Mouse (Mus musculus) limb, embryonic 14.5 days (tissue): ENCODE results near the gene Arhgap20. TPM values are rescaled to one million over a fixed set of nuclear protein-coding genes. Genes with fewer than 3 reads are reported as not detected.

ENCODE experiments used
- ATAC-seq: fragments of 200-750 bp; cut with Nextera tagmentation; 2 replicates; pipeline ENCODE4 v1.8.0; 2017; ENCODE audit warnings: low read depth, moderate number of reproducible peaks, moderate TSS enrichment; ENCODE audit not compliant: low FRiP score
- DNase-seq: peaks from one replicate; pipeline ENCODE4 v3.0.0-alpha.2; 2015; ENCODE audit warnings: low spot score
- H3K27ac ChIP-seq: fragments of 300-500 bp; sonication (generic); replicated peaks from 2 replicates; pipeline ENCODE4 v1.5.1; 2014; ENCODE audit warnings: low read depth, mild to moderate bottlenecking, low read length, moderate library complexity, mixed read lengths
- H3K27me3 ChIP-seq: fragments of 300-500 bp; sonication (generic); 2 replicates; pipeline ENCODE4 v1.6.1; 2014; ENCODE audit warnings: low read length, mixed read lengths; ENCODE audit not compliant: control insufficient read depth, insufficient read depth
- H3K36me3 ChIP-seq: fragments of 300-500 bp; sonication (generic); 2 replicates; pipeline ENCODE4 v1.6.1; 2014; ENCODE audit warnings: mild to moderate bottlenecking, low read length, moderate library complexity, mixed read lengths; ENCODE audit not compliant: control insufficient read depth, insufficient read depth
- H3K4me1 ChIP-seq: fragments of 300-500 bp; sonication (generic); 2 replicates; pipeline ENCODE4 v1.6.1; 2014; ENCODE audit warnings: antibody characterized with exemption, low read length, mixed read lengths; ENCODE audit not compliant: control insufficient read depth, insufficient read depth
- H3K4me2 ChIP-seq: fragments of 300-500 bp; sonication (generic); replicated peaks from 2 replicates; pipeline ENCODE4 v1.6.1; 2014; ENCODE audit warnings: low read depth, mild to moderate bottlenecking, low read length, moderate library complexity; ENCODE audit not compliant: severe bottlenecking
- H3K4me3 ChIP-seq: fragments of 300-500 bp; sonication (generic); replicated peaks from 2 replicates; pipeline ENCODE4 v1.5.1; 2014; ENCODE audit warnings: low read length
- H3K9ac ChIP-seq: fragments of 300-500 bp; sonication (generic); 2 replicates; pipeline ENCODE4 v1.6.1; 2014; ENCODE audit warnings: mild to moderate bottlenecking, low read depth, low read length, moderate library complexity; ENCODE audit not compliant: severe bottlenecking
- H3K9me3 ChIP-seq: fragments of 300-500 bp; sonication (generic); 2 replicates; pipeline ENCODE4 v1.6.1; 2016; ENCODE audit warnings: low read length; ENCODE audit not compliant: control insufficient read depth
- POLR2A ChIP-seq: fragments of 200-500 bp; IDR thresholded peaks from 2 replicates; pipeline ENCODE4 v1.8.0; 2012; ENCODE audit warnings: inconsistent platforms, mild to moderate bottlenecking, moderate library complexity, borderline replicate concordance; ENCODE audit not compliant: insufficient read depth, insufficient read length; ENCODE audit errors: extremely low read depth
- WGBS: fragments of 180-500 bp; shearing (Covaris S2); extraction: QIAGEN DNeasy Blood & Tissue Kit; methylation state at CpG from one replicate; pipeline ENCODE4 v1.1.7; 2014; 5-methylcytosine and 5-hydroxymethylcytosine counted together
- polyA plus RNA-seq, 2 experiments: library from polyadenylated mRNA; depleted of rRNA in 1 of 2; stranded (reverse) in 1 of 2; unstranded in 1 of 2; fragments of >200 nt; fragmentation: Nextera tagmentation in 1 of 2; extraction: Ambion mirVana in 1 of 2; gene quantifications; 2 replicates each; pipeline versions ENCODE4 v1.2.1 to v1.2.3; 2012 to 2014

Gene Arhgap20
- polyA plus RNA-seq, 2 experiments, result 5.8 to 10.9 TPM

DNA sequence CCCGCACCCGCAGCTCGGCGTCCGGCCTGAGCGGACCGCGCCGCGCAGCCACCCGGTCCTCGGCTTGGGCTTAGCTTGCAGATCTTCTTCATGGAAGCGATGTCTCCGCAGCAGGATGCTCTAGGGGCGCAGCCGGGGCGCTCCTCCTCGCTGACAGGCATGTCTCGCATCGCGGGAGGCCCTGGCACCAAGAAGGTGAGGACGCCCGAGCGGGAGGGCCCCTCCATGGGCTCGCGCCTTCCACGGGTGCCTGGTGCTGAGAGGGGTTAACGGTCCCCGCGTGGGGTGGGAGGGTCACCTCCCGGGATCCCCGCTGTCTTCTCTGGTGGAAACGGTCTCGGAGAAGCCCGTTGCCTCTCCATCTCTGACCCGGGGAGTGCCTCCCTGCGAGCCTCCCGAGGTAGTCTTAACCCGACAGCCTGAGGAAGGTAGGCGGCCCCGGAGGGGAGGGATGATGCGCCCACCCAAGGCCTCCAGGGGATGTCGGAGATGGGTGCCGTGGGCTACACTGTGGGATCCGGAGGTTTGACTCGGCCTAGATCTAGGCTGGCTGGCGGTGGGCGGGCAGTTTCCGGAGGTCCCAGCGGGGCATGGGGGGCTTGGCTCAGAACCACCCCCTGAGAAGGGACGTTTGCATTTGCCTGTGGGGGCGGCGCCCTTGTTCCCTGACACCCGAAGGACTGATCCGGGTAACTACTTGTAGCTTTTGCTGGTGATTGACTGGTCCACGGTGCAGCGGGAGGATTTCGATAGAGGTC lies 459 bp downstream of the Arhgap20 start:
- H3K4me1 ChIP-seq, result no peaks in the 10 kb centered on the region
- H3K27me3 ChIP-seq, result peaks cover 20% of the 10 kb centered on the region; the same call in 1 of the 2 replicates
- no peak for TF ChIP-seq POLR2A
- ATAC-seq (no peak; the same call in none of the 2 replicates), DNase-seq (no peak)
- WGBS, result 2% methylated on average over 45 of the region's 58 CpGs
- no peaks in the 10 kb centered on the region for H3K9me3 ChIP-seq
- 0 out of 2 replicates have a peak overlapping the region, but pooled peaks have one; percentile 26 for H3K27ac ChIP-seq
- H3K4me2 ChIP-seq, result peak overlapping the region; percentile 91
- peak overlapping the region; percentile 77 for H3K4me3 ChIP-seq
- no peaks in the 10 kb centered on the region for H3K36me3 ChIP-seq
- peak overlapping the region; percentile 68 for H3K9ac ChIP-seq

DNA sequence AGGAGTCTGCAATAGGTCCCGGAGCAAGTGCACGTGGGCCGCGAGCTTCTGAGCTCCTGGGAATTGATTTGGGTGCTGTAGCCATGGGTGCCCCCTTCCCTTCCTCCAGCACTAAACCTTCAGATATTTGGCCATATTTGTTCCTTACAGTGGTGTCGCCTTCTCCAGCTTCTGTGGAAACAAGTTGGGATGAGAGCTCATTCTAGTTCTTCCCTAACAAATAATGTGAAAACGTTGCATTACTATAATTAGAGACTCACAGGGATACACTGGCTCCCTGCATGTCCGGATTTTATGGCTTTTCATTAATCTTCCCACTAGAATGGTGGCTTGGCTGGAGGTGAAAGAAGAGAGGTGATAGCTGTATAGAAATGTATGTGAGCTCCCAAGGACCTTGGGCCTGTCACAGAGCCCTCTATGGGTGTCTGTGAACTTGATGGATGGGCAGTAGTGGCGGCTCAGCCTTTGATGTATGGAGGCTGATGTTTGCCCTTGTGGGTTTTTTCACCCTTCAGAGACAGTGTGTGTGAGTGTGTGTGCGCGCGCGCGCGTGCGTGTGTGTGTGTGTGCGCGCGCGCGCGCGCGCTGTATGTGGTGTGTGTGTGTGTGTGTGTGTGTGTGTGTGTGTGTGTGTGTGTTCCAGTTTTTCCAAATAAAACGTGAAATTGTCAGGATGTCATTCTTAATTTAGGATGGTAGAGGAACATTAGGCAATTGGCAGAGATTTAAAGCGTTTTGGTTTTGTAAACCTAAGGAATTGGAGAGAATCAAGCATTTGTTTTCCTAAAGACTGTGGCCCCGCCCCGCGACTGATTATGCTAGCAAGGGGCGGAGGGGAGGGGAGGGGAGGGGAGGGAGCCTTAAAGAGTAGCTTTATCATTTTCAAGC lies 1.3 kb downstream of the Arhgap20 start:
- H3K27me3 ChIP-seq, result peaks cover 20% of the 10 kb centered on the region; the same call in 1 of the 2 replicates
- WGBS, result 1% methylated on average over 22 of the region's 29 CpGs
- no peak for ATAC-seq

DNA sequence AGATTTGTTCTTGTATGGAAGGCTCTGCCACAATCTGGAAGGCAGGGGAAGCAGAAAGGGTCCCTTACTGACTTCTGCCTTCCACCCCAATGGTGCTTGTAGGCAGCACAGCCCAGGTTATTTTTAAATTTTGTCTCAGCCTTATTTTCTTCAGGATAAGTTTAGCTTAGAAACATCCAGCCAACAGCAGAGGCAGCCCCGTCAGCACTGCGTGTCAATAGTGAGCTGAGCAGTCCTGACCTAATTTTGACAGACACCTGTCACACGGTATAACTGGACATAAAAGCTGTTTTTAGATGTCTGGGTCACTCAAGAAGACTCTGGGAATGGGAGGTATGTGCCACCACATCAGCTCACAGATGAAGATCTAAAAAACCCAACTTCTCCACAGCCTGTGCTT lies 9.1 kb downstream of the Arhgap20 start:
- WGBS, result 82% methylated on average over 3 of the region's 3 CpGs
- Histone ChIP-seq H3K27ac (no peak overlapping the region), H3K4me2 (no peak overlapping the region), H3K9me3 (no peaks in the 10 kb centered on the region), H3K9ac (no peak overlapping the region), H3K4me1 (0 out of 2 replicates have a peak, but pooled peaks cover 4% of the 10 kb centered on the region), H3K4me3 (no peak overlapping the region), H3K36me3 (no peaks in the 10 kb centered on the region), H3K27me3 (no peaks in the 10 kb centered on the region)
- ATAC-seq (no peak), DNase-seq (no peak)
- no peak for TF ChIP-seq POLR2A

More for the DNA sequence above, 1.3 kb downstream of the Arhgap20 start:
- peak; percentile 51 for DNase-seq
- peak overlapping the region; percentile 91 for H3K4me2 ChIP-seq
- peak overlapping the region; percentile 68 for H3K9ac ChIP-seq
- peak overlapping the region; percentile 77 for H3K4me3 ChIP-seq
- H3K27ac ChIP-seq, result no peak overlapping the region
- 0 out of 2 replicates have a peak, but pooled peaks cover under 1% of the 10 kb centered on the region for H3K4me1 ChIP-seq
- no peaks in the 10 kb centered on the region for H3K9me3 ChIP-seq
- TF ChIP-seq POLR2A, result no peak
- no peaks in the 10 kb centered on the region for H3K36me3 ChIP-seq

DNA sequence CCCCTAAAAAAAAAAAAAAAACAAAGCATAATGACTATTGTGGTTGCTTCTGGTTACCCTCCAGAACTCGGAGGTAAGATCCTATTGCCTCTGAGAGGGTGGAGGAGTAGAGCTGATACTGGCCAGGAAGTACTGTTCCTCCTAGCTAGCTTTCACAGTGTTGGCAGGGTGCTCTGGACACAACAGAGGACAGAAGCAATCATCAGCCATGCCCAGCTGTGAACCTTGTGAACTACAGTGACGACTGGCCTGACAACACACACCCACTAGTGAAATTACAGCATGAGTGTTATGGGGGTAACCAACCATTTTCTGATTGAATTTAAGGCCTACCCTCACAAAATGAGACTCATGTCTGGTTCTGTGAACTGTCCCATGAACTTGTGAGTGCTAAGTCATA lies 11.3 kb downstream of the Arhgap20 start:
- H3K9ac ChIP-seq, result no peak overlapping the region
- no peaks in the 10 kb centered on the region for H3K27me3 ChIP-seq
- H3K27ac ChIP-seq, result no peak overlapping the region
- no peaks in the 10 kb centered on the region for H3K9me3 ChIP-seq
- H3K36me3 ChIP-seq, result no peaks in the 10 kb centered on the region
- H3K4me3 ChIP-seq, result no peak overlapping the region
- WGBS, result 72% methylated on average over 2 of the region's 2 CpGs
- TF ChIP-seq POLR2A, result no peak
- ATAC-seq (no peak), DNase-seq (no peak)
- H3K4me1 ChIP-seq, result 0 out of 2 replicates have a peak, but pooled peaks cover 3% of the 10 kb centered on the region
- H3K4me2 ChIP-seq, result no peak overlapping the region

DNA sequence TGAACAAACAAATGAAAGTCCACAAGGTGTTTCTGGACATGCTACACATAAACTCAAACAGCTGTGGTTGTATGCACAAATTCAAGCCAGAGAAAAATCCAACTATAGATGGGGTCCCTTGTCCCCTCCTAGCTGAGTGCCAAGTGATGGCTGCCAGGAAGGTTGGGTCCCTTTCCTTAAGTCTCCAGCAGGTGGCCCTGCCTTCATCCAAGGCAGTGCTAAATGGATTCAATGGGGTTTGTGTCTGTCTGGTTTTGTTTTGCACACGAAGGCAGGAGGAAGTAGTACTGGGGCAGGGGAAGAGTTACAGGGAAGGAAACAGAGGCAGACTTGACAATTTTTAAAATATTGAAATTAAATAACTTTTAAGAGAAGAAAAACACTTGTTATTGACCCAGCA lies 12.0 kb downstream of the Arhgap20 start:
- no peak overlapping the region for H3K9ac ChIP-seq
- no peak overlapping the region for H3K4me2 ChIP-seq
- ATAC-seq (no peak), DNase-seq (no peak)
- no peak for TF ChIP-seq POLR2A
- no peaks in the 10 kb centered on the region for H3K9me3 ChIP-seq
- 0% methylated on average over 1 of the region's 1 CpGs for WGBS
- no peak overlapping the region for H3K4me3 ChIP-seq
- H3K4me1 ChIP-seq, result no peaks in the 10 kb centered on the region
- H3K27me3 ChIP-seq, result no peaks in the 10 kb centered on the region
- H3K27ac ChIP-seq, result no peak overlapping the region
- no peaks in the 10 kb centered on the region for H3K36me3 ChIP-seq
